8 mouse cellular contexts compared by ENCODE assay signal in genomic region chr12:111573315-111573714, GRCm38 (mm10). TPM values are rescaled to one million over a fixed set of nuclear protein-coding genes. Genes with fewer than 3 reads are reported as not detected.
A peak's percentile ranks its signal among the peaks of the same experiment; 100 is the strongest.
DNase-seq lines count a peak whose midpoint lies in the region; ATAC-seq lines count a peak whose summit lies in the region.

No protein-coding gene starts in this region.

- H3K4me2 ChIP-seq in lung, embryonic 16.5 days (ENCODE audit: low read depth, low read length): peak overlapping the region; percentile 73
- H3K4me2 ChIP-seq in hindbrain, embryonic 11.5 days (replicated peaks; ENCODE audit: low read depth, low read length): peak overlapping the region; percentile 83
- peak overlapping the region; percentile 80 for H3K4me2 ChIP-seq in stomach, embryonic 14.5 days (replicated peaks; ENCODE audit: low read depth, low read length)

- H3K27ac ChIP-seq in lung, embryonic 16.5 days (ENCODE audit: low read length): no peak overlapping the region
- no peak overlapping the region for H3K27ac ChIP-seq in hindbrain, embryonic 11.5 days (ENCODE audit: low read depth, low read length)
- H3K27ac ChIP-seq in limb, embryonic 10.5 days: peak overlapping the region; percentile 97; the same call in 1 of the 2 replicates
- H3K27ac ChIP-seq in stomach, embryonic 14.5 days (ENCODE audit: low read length): no peak overlapping the region

- peaks cover 18% of the 10 kb centered on the region for H3K4me1 ChIP-seq in lung, embryonic 16.5 days (replicated peaks; ENCODE audit: control insufficient read depth, insufficient read depth, low read length)
- peaks cover 3% of the 10 kb centered on the region for H3K4me1 ChIP-seq in hindbrain, embryonic 11.5 days (replicated peaks; ENCODE audit: control insufficient read depth, insufficient read depth, low read length)
- peaks cover 27% of the 10 kb centered on the region for H3K4me1 ChIP-seq in limb, embryonic 10.5 days
- H3K4me1 ChIP-seq in stomach, embryonic 14.5 days (ENCODE audit: control insufficient read depth, insufficient read depth, low read length): 0 out of 2 replicates have a peak, but pooled peaks cover 11% of the 10 kb centered on the region

- peak overlapping the region; percentile 57; the same call in 1 of the 2 replicates for H3K9ac ChIP-seq in lung, embryonic 16.5 days (ENCODE audit: low read length)
- peak overlapping the region; percentile 98 for H3K9ac ChIP-seq in hindbrain, embryonic 11.5 days (ENCODE audit: low read depth, low read length)
- H3K9ac ChIP-seq in stomach, embryonic 14.5 days (replicated peaks; ENCODE audit: low read depth, low read length): no peak overlapping the region

- H3K9me3 ChIP-seq in lung, embryonic 16.5 days (ENCODE audit: control insufficient read depth, low read length): no peaks in the 10 kb centered on the region
- H3K9me3 ChIP-seq in hindbrain, embryonic 11.5 days (ENCODE audit: control insufficient read depth, low read length): no peaks in the 10 kb centered on the region
- H3K9me3 ChIP-seq in limb, embryonic 10.5 days (replicated peaks): no peaks in the 10 kb centered on the region
- H3K9me3 ChIP-seq in stomach, embryonic 14.5 days (ENCODE audit: control insufficient read depth, low read depth, low read length): no peaks in the 10 kb centered on the region

- H3K36me3 ChIP-seq in lung, embryonic 16.5 days (ENCODE audit: control insufficient read depth, insufficient read depth, low read length): no peaks in the 10 kb centered on the region
- H3K36me3 ChIP-seq in hindbrain, embryonic 11.5 days (ENCODE audit: control insufficient read depth, insufficient read depth, low read length): no peaks in the 10 kb centered on the region
- H3K36me3 ChIP-seq in limb, embryonic 10.5 days: peaks cover 9% of the 10 kb centered on the region; the same call in 1 of the 2 replicates
- H3K36me3 ChIP-seq in stomach, embryonic 14.5 days (ENCODE audit: control insufficient read depth, insufficient read depth, low read length): no peaks in the 10 kb centered on the region

- no peaks in the 10 kb centered on the region for H3K27me3 ChIP-seq in lung, embryonic 16.5 days (ENCODE audit: control insufficient read depth, insufficient read depth, low read depth, low read length)
- no peaks in the 10 kb centered on the region for H3K27me3 ChIP-seq in hindbrain, embryonic 11.5 days (ENCODE audit: control insufficient read depth, insufficient read depth, low read length)
- H3K27me3 ChIP-seq in limb, embryonic 10.5 days (ENCODE audit: low read depth, poor library complexity, severe bottlenecking): 0 out of 2 replicates have a peak, but pooled peaks cover 3% of the 10 kb centered on the region
- no peaks in the 10 kb centered on the region for H3K27me3 ChIP-seq in stomach, embryonic 14.5 days (ENCODE audit: control insufficient read depth, insufficient read depth, low read length)

- H3K4me3 ChIP-seq in lung, embryonic 16.5 days (ENCODE audit: low read length): peak overlapping the region; percentile 99
- peak overlapping the region; percentile 99 for H3K4me3 ChIP-seq in hindbrain, embryonic 11.5 days (ENCODE audit: low read depth, low read length)
- peak overlapping the region; percentile 100 for H3K4me3 ChIP-seq in limb, embryonic 10.5 days
- H3K4me3 ChIP-seq in stomach, embryonic 14.5 days (ENCODE audit: low read depth, low read length): peak overlapping the region; percentile 62

- ATAC-seq in lung, embryonic 16.5 days (ENCODE audit: low read depth): no peak
- ATAC-seq in hindbrain, embryonic 11.5 days (ENCODE audit: low FRiP score): no peak
- ATAC-seq in stomach, embryonic 14.5 days (ENCODE audit: insufficient number of reproducible peaks, insufficient read depth, low FRiP score, low read depth): no peak

- no peak for DNase-seq in lung, adult 18-20 months
- DNase-seq in hindbrain, embryonic 11.5 days (ENCODE audit: low spot score): no peak
- no peak for DNase-seq in limb, embryonic 10.5 days (ENCODE audit: low spot score)
- DNase-seq in retina, embryonic 14.5 days (ENCODE audit: low spot score): no peak
- no peak for DNase-seq in adrenal gland, adult 8-10 months
- no peak for DNase-seq in lung, postnatal 4 days

- WGBS in lung, embryonic 16.5 days: 36% methylated on average over 6 of the region's 6 CpGs
- 40% methylated on average over 6 of the region's 6 CpGs for whole genome bisulfite sequencing in hindbrain, embryonic 11.5 days
- WGBS in limb, embryonic 10.5 days: 51% methylated on average over 6 of the region's 6 CpGs
- 35% methylated on average over 6 of the region's 6 CpGs for WGBS in stomach, embryonic 14.5 days

RNA-seq across cellular contexts. Expression of gene Mark3, which starts 1.0 kb away (rescaled TPM):
- 23.5 and 24.0 TPM in 2 replicates for polyA plus RNA-seq in lung, embryonic 16.5 days (2015; fragmentation: Nextera tagmentation; extraction: Ambion mirVana)
- 76.6 and 76.8 TPM in 2 replicates for polyA plus RNA-seq in hindbrain, embryonic 11.5 days (2014; fragmentation: Nextera tagmentation; extraction: Ambion mirVana)
- polyA plus RNA-seq in limb, embryonic 10.5 days (2016; fragmentation: Nextera tagmentation; extraction: Ambion mirVana): 47.4 and 50.6 TPM in 2 replicates
- polyA plus RNA-seq in stomach, embryonic 14.5 days (2014; fragmentation: Nextera tagmentation; extraction: Ambion mirVana): 58.5 and 58.9 TPM in 2 replicates
- total RNA-seq in adrenal gland, adult 8-10 months (2022): 100 to 1,000 TPM in 1 of 4 experiments, 10 to 100 TPM in 3; 78.4 to 115 (median 93.2) TPM

RNA-seq across cellular contexts. Expression of gene Eif5, which starts 35.5 kb away (rescaled TPM):
- polyA plus RNA-seq in lung, embryonic 16.5 days (2015; fragmentation: Nextera tagmentation; extraction: Ambion mirVana): 390 and 418 TPM in 2 replicates
- polyA plus RNA-seq in hindbrain, embryonic 11.5 days (2014; fragmentation: Nextera tagmentation; extraction: Ambion mirVana): 695 and 707 TPM in 2 replicates
- polyA plus RNA-seq in limb, embryonic 10.5 days (2016; fragmentation: Nextera tagmentation; extraction: Ambion mirVana): 669 and 688 TPM in 2 replicates
- 448 and 475 TPM in 2 replicates for polyA plus RNA-seq in stomach, embryonic 14.5 days (2014; fragmentation: Nextera tagmentation; extraction: Ambion mirVana)
- total RNA-seq in adrenal gland, adult 8-10 months (2022): 100 to 1,000 TPM; 301 to 395 (median 347) TPM
